ENCODE assay signal across 8 mouse cellular contexts in genomic region chr5:34168950-34169891, GRCm38 (mm10). TPM values are rescaled to one million over a fixed set of nuclear protein-coding genes. Genes with fewer than 3 reads are reported as not detected.
DNase-seq lines count a peak whose midpoint lies in the region; ATAC-seq lines count a peak whose summit lies in the region.

Gene Poln, minus strand, starts transcription at chr5:34169448.
Gene Haus3, minus strand, starts transcription at chr5:34169527.

- peak; percentile 96 for DNase-seq in WW6 (ENCODE audit: low read depth, low spot score)
- DNase-seq in cerebellum, postnatal 4 days (ENCODE audit: low spot score in 2 of 2): peak; percentile 85 to 95
- peak; percentile 97 for DNase-seq in gastrocnemius, adult 18-20 months (ENCODE audit: low spot score)
- DNase-seq in left cerebral cortex, adult 18-20 months (ENCODE audit: low spot score in 2 of 2): peak; percentile 96 to 97
- peak; percentile 99 for DNase-seq in right cerebral cortex, adult 18-20 months
- peak; percentile 86 for DNase-seq in urinary bladder, postnatal 10 days (ENCODE audit: low spot score)

- peak; percentile 100 for ATAC-seq in hindbrain, embryonic 16.5 days

- peak within 1 kb of the TSS; percentile 89 for H3K9ac ChIP-seq in hindbrain, embryonic 16.5 days (ENCODE audit: low read depth, low read length)

- peaks cover 47% of the 10 kb centered on the region for H3K79me2 ChIP-seq in macrophage (ENCODE audit: inconsistent target)

- H3K4me2 ChIP-seq in hindbrain, embryonic 16.5 days (ENCODE audit: low read length): peak within 1 kb of the TSS; percentile 80

- H3K27ac ChIP-seq in hindbrain, embryonic 16.5 days (ENCODE audit: low read depth, low read length): peak within 1 kb of the TSS; percentile 89
- peak within 1 kb of the TSS; percentile 79 for H3K27ac ChIP-seq in macrophage

- H3K27me3 ChIP-seq in hindbrain, embryonic 16.5 days (replicated peaks; ENCODE audit: control insufficient read depth, insufficient read depth, low read length): no peaks in the 10 kb centered on the region

- peaks cover 7% of the 10 kb centered on the region for H3K4me1 ChIP-seq in hindbrain, embryonic 16.5 days (ENCODE audit: control insufficient read depth, insufficient read depth, low read depth, low read length)

- no peaks in the 10 kb centered on the region for H3K9me3 ChIP-seq in hindbrain, embryonic 16.5 days (ENCODE audit: control insufficient read depth, low read length)

- WGBS in hindbrain, embryonic 16.5 days: under 1% methylated on average over 57 of the region's 57 CpGs
- WGBS in macrophage (ENCODE audit: missing documents): under 1% methylated on average over 57 of the region's 57 CpGs

- peaks cover 3% of the 10 kb centered on the region; the same call in 1 of the 2 replicates for H3K36me3 ChIP-seq in hindbrain, embryonic 16.5 days (ENCODE audit: control insufficient read depth, insufficient read depth, low read length)
- H3K36me3 ChIP-seq in macrophage (ENCODE audit: inconsistent target): no peaks in the 10 kb centered on the region; the same call in 1 of the 2 replicates

- H3K4me3 ChIP-seq in hindbrain, embryonic 16.5 days (ENCODE audit: low read length): peak within 1 kb of the TSS; percentile 75
- H3K4me3 ChIP-seq in macrophage (ENCODE audit: inconsistent target): peak within 1 kb of the TSS; percentile 54

RNA-seq across cellular contexts. Expression of gene Poln, which starts in this region (rescaled TPM):
- under 1 TPM; 0.68 to 0.78 TPM for total RNA-seq in gastrocnemius, adult 18-20 months (2021)
- 0.20 and 0.52 TPM in 2 replicates for polyA plus RNA-seq in hindbrain, embryonic 16.5 days (2015; fragmentation: Nextera tagmentation; extraction: Ambion mirVana)
- total RNA-seq in left cerebral cortex, adult 18-20 months (2021): 1 to 10 TPM; 1.6 TPM
- total RNA-seq in macrophage (2018; cell fraction: chromatin; rRNA removed): 1 to 10 TPM in 7 of 26 experiments, under 1 TPM in 16, not detected in 3; 0.22 to 6.5 (median 0.79) TPM
- under 1 TPM in 8 of 26 experiments, not detected in 18; 0.04 to 0.74 (median 0.09) TPM for total RNA-seq in macrophage (2018; cell fraction: cytosol; rRNA removed)
- 1 to 10 TPM in 3 of 26 experiments, under 1 TPM in 10, not detected in 13; 0.17 to 2.6 (median 0.39) TPM for total RNA-seq in macrophage (2018; cell fraction: nucleus; rRNA removed)
- polyA plus RNA-seq in macrophage (2018): 0.07 to 0.28 TPM in 2 of 3 replicates, not detected in the other

RNA-seq across cellular contexts. Expression of gene Haus3, which starts in this region (rescaled TPM):
- total RNA-seq in gastrocnemius, adult 18-20 months (2021): 1 to 10 TPM; 2.7 to 2.8 TPM
- 13.8 and 14.2 TPM in 2 replicates for polyA plus RNA-seq in hindbrain, embryonic 16.5 days (2015; fragmentation: Nextera tagmentation; extraction: Ambion mirVana)
- total RNA-seq in left cerebral cortex, adult 18-20 months (2021): 1 to 10 TPM; 7.8 to 8.6 TPM
- total RNA-seq in macrophage (2018; cell fraction: chromatin; rRNA removed): 10 to 100 TPM in 22 of 26 experiments, 1 to 10 TPM in 4; 5.8 to 43.5 (median 15.7) TPM
- total RNA-seq in macrophage (2018; cell fraction: cytosol; rRNA removed): 10 to 100 TPM in 10 of 26 experiments, 1 to 10 TPM in 16; 3.0 to 13.4 (median 9.3) TPM
- 10 to 100 TPM in 17 of 26 experiments, 1 to 10 TPM in 9; 5.4 to 33.4 (median 14.1) TPM for total RNA-seq in macrophage (2018; cell fraction: nucleus; rRNA removed)
- 11.3 to 21.0 TPM (median 14.3 TPM) in 3 replicates for polyA plus RNA-seq in macrophage (2018)

Comparison
In these comparisons a context has a peak if more than half of its experiments do, and no peak if none do; other contexts are left out.
1. Peak in every context shown above with its lines: DNase-seq, ATAC-seq, H3K4me3 ChIP-seq and H3K27ac ChIP-seq.